Mouse (Mus musculus) heart, adult 2 months (tissue): Measurements from ENCODE around the gene Ehd2.

Source experiments
- CTCF ChIP-seq: fragments of 200-600 bp; IDR thresholded peaks from 2 replicates; pipeline ENCODE4 v1.8.1; 2022; ENCODE audit warnings: antibody characterized with exemption, mild to moderate bottlenecking, moderate library complexity
- EP300 ChIP-seq: fragments of 200-500 bp; IDR thresholded peaks from 2 replicates; pipeline ENCODE4 v1.6.1; 2011; ENCODE audit warnings: low read depth, low read length, control low read depth; ENCODE audit not compliant: insufficient read depth
- POLR2A ChIP-seq: fragments of 200-500 bp; IDR thresholded peaks from 2 replicates; pipeline ENCODE4 v1.6.1; 2011; ENCODE audit warnings: mild to moderate bottlenecking, low read depth, low read length, control low read depth; ENCODE audit not compliant: insufficient read depth

DNA sequence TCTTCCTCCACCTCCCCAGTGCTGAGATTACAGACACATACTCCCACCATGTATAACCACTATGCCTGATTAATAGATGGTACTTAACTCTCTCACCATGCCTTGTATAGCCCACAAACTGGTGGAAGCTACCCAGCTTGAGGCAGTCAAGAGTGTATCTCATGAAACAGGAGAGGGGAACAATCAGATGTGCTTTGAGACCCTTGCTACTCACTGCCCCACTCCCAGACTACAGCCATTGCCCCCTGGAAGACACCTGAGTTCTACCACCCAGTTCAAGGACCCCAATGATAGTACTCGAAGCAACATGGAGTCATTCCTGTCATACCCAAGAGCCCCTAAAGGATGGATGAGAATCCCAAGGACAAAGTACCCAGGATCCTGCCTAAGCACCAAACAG is 60.8 kb downstream of the Ehd2 start:
- no peak for TF ChIP-seq CTCF
- no peak for TF ChIP-seq POLR2A
- no peak for TF ChIP-seq EP300
